Mouse (Mus musculus): ENCODE results near the gene Agtpbp1. TPM values are rescaled to one million over a fixed set of nuclear protein-coding genes. Genes with fewer than 3 reads are reported as not detected.

The Agtpbp1 gene
- polyA plus RNA-seq, 1 experiment from 2014 or later, result 16.3 TPM

DNA sequence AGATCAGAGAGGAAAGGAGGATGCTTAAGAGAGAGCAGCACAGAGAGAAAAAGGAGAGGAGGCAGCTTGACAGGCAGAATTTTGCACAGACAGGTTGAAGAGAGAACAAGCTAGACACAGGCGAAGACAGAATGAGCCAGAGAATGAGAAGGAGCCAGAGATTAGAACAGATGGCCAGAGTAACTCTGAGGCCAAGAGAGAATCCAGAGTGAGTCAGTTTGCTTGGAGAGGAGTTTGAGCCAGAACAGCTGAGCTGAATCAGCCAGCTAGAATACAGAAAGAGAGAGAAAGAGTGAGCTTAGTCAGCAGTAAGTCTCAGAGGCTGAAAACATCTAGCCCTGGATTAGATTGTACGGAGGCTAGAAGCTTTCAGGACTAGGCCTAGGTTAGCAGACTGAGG is 12.5 kb downstream of the Agtpbp1 start:
- H3K36me3 ChIP-seq, result no peaks in the 10 kb centered on the region
- ATAC-seq (ENCODE audit: insufficient number of reproducible peaks, low FRiP score, low TSS enrichment, low read depth), result no peak

GRCm38 (mm10) chr13:59571107-59571506 is 13.9 kb downstream of the Agtpbp1 start:
- Histone ChIP-seq H3K4me3 (replicated peaks) (no peak overlapping the region), H3K27ac (replicated peaks) (no peak overlapping the region), H3K36me3 (no peaks in the 10 kb centered on the region), H3K4me2 (replicated peaks) (no peak overlapping the region), H3K4me1 (0 out of 2 replicates have a peak, but pooled peaks cover 4% of the 10 kb centered on the region), H3K9ac (no peak overlapping the region), H3K9me3 (replicated peaks) (no peaks in the 10 kb centered on the region), H3K27me3 (no peaks in the 10 kb centered on the region)
- no peak for ATAC-seq (ENCODE audit: insufficient number of reproducible peaks, low FRiP score, low TSS enrichment, low read depth)
- 76% methylated on average over 6 of the region's 6 CpGs for WGBS

More for the DNA sequence above, 12.5 kb downstream of the Agtpbp1 start:
- WGBS, result 81% methylated on average over 2 of the region's 2 CpGs
- Histone ChIP-seq H3K27me3 (no peaks in the 10 kb centered on the region), H3K9ac (no peak overlapping the region), H3K4me1 (no peaks in the 10 kb centered on the region), H3K9me3 (replicated peaks) (no peaks in the 10 kb centered on the region), H3K27ac (replicated peaks) (no peak overlapping the region), H3K4me3 (replicated peaks) (no peak overlapping the region), H3K4me2 (replicated peaks) (no peak overlapping the region)

DNA sequence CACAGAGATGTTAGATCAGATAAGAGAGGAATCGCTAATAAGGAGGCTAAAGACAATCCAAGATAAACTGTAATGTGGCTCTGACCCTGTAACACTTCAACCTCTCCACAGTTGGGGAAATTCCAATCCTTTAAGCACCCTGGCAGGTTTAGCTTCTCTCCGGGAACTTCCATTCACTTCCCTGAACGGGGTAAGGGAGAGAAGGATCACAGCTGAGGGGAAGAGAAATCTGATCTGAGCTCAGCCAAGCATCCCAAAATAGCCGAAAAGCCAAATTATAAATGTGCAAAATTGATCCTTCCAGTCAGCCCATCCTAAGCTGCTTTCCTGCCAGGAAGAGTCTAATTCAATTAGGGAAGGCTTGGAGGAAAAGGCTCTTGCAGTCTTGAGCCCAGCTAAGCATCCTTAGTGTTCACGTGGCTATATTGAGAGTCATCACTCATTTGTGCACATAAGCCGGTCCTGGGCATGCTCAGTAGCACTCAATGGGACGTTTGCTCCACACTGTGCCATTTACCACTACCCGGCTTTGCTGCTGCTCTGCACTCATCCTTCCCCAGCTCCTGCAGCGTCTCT is 19.0 kb downstream of the Agtpbp1 start:
- Histone ChIP-seq H3K4me1 (0 out of 2 replicates have a peak, but pooled peaks cover 12% of the 10 kb centered on the region), H3K36me3 (no peaks in the 10 kb centered on the region), H3K4me3 (replicated peaks) (no peak overlapping the region), H3K27me3 (no peaks in the 10 kb centered on the region), H3K9ac (no peak overlapping the region), H3K4me2 (replicated peaks) (no peak overlapping the region), H3K9me3 (replicated peaks) (no peaks in the 10 kb centered on the region), H3K27ac (replicated peaks) (0 out of 2 replicates have a peak overlapping the region, but pooled peaks have one; percentile 14)
- no peak for ATAC-seq (ENCODE audit: insufficient number of reproducible peaks, low FRiP score, low TSS enrichment, low read depth)
- WGBS, result 48% methylated on average over 9 of the region's 9 CpGs

GRCm38 (mm10) chr13:59564923-59565322 is 20.1 kb downstream of the Agtpbp1 start:
- H3K27ac ChIP-seq (replicated peaks), result no peak overlapping the region
- 75% methylated on average over 10 of the region's 10 CpGs for WGBS
- no peaks in the 10 kb centered on the region for H3K27me3 ChIP-seq
- ATAC-seq (ENCODE audit: insufficient number of reproducible peaks, low FRiP score, low TSS enrichment, low read depth), result no peak
- H3K36me3 ChIP-seq, result no peaks in the 10 kb centered on the region
- no peaks in the 10 kb centered on the region for H3K9me3 ChIP-seq (replicated peaks)
- no peak overlapping the region for H3K4me3 ChIP-seq (replicated peaks)
- no peak overlapping the region for H3K4me2 ChIP-seq (replicated peaks)
- 0 out of 2 replicates have a peak, but pooled peaks cover 12% of the 10 kb centered on the region for H3K4me1 ChIP-seq
- no peak overlapping the region for H3K9ac ChIP-seq

- no peak for ATAC-seq (ENCODE audit: insufficient number of reproducible peaks, low FRiP score, low TSS enrichment, low read depth)
- WGBS, result 80% methylated on average over 4 of the region's 4 CpGs
- Histone ChIP-seq H3K9ac (no peak overlapping the region), H3K4me3 (replicated peaks) (no peak overlapping the region), H3K4me1 (0 out of 2 replicates have a peak, but pooled peaks cover 12% of the 10 kb centered on the region), H3K27me3 (no peaks in the 10 kb centered on the region), H3K27ac (replicated peaks) (no peak overlapping the region), H3K36me3 (no peaks in the 10 kb centered on the region), H3K4me2 (replicated peaks) (no peak overlapping the region), H3K9me3 (replicated peaks) (no peaks in the 10 kb centered on the region)
These were observed 20.5 kb downstream of the Agtpbp1 start for GRCm38 (mm10) chr13:59564505-59564904.

GRCm38 (mm10) chr13:59562471-59562870 is 22.6 kb downstream of the Agtpbp1 start:
- Histone ChIP-seq H3K9me3 (replicated peaks) (no peaks in the 10 kb centered on the region), H3K4me1 (peaks cover 17% of the 10 kb centered on the region; the same call in 1 of the 2 replicates), H3K9ac (no peak overlapping the region), H3K4me3 (replicated peaks) (no peak overlapping the region), H3K27me3 (no peaks in the 10 kb centered on the region), H3K36me3 (no peaks in the 10 kb centered on the region), H3K27ac (replicated peaks) (no peak overlapping the region), H3K4me2 (replicated peaks) (no peak overlapping the region)
- 85% methylated on average over 2 of the region's 2 CpGs for WGBS
- no peak for ATAC-seq (ENCODE audit: insufficient number of reproducible peaks, low FRiP score, low TSS enrichment, low read depth)

- WGBS, result 87% methylated on average over 5 of the region's 5 CpGs
- no peaks in the 10 kb centered on the region for H3K9me3 ChIP-seq (replicated peaks)
These were observed 26.3 kb downstream of the Agtpbp1 start for GRCm38 (mm10) chr13:59558776-59559175.

DNA sequence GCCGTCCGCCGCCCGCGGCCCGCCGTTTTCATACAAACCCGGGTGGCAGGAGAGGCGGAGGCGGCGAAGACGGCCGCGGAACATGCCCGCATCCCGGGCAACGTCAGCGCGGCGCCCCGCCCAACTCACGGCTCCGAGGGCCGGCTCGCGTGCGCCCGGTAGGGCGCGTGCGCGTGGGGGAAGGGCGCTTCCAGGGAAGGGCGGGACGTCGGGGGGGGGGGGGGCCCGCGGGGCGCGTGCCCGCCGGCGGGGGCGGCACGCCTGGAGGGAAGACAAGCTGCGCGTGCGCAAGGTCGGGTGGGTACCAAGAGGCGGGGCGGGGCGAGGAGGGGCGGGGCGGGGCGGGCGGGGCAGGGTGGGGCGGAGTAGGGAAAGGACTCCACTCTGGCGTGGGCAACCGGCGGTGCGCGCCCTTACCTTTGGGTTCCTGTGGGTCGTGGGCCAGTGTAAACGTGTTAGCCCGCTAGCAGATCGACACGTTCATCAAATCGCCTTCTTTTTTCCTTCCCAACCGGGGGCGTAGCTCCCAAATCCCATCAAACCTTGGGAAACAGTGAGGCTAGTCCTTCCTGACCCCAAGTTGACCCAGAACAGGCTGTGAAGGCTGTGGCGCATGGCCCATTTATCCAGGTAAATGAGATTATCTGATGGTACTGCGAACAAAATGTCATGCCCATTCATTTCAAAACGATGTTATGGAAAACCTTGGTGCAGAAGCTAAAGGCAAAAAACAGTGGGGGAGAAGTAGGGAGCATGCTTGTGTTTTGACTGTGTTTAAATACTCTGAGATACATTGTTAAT is 27.6 kb downstream of the Agtpbp1 start:
- peak overlapping the region; percentile 77 for H3K4me3 ChIP-seq (replicated peaks)
- H3K27me3 ChIP-seq, result no peaks in the 10 kb centered on the region
- peaks cover 20% of the 10 kb centered on the region for H3K4me1 ChIP-seq
- H3K27ac ChIP-seq (replicated peaks), result peak overlapping the region; percentile 58
- 2% methylated on average over 42 of the region's 73 CpGs for WGBS
- ATAC-seq (ENCODE audit: insufficient number of reproducible peaks, low FRiP score, low TSS enrichment, low read depth), result peak; percentile 90
- H3K9ac ChIP-seq, result peak overlapping the region; percentile 66
- no peaks in the 10 kb centered on the region for H3K9me3 ChIP-seq (replicated peaks)
- peak overlapping the region; percentile 79 for H3K4me2 ChIP-seq (replicated peaks)
- H3K36me3 ChIP-seq, result no peaks in the 10 kb centered on the region

More at GRCm38 (mm10) chr13:59558776-59559175, 26.3 kb downstream of the Agtpbp1 start:
- H3K4me3 ChIP-seq (replicated peaks), result no peak overlapping the region
- H3K4me2 ChIP-seq (replicated peaks), result no peak overlapping the region
- no peak overlapping the region for H3K9ac ChIP-seq
- H3K27me3 ChIP-seq, result no peaks in the 10 kb centered on the region
- no peak overlapping the region for H3K27ac ChIP-seq (replicated peaks)
- peaks cover 20% of the 10 kb centered on the region for H3K4me1 ChIP-seq
- no peak for ATAC-seq (ENCODE audit: insufficient number of reproducible peaks, low FRiP score, low TSS enrichment, low read depth)
- no peaks in the 10 kb centered on the region for H3K36me3 ChIP-seq

DNA sequence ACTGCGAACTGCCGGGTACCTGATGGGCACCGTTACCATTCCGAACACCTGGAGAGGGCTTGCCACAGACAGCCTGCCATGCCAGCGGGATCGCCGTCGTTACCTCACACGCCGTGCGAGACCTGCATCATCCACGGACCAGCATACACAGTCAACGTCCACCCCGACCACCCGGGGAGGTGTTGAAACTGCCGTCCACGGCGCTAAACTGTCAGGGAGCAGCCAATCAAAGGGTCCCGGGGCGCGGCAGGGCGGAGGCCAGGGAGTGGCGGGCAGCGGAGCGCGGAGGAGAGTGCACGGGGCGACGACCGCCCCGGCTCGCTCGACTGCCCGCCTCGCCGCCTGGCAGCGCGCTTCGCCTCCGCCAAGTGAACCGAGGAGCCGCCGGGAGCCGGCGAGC is 28.4 kb downstream of the Agtpbp1 start:
- H3K4me2 ChIP-seq (replicated peaks), result peak overlapping the region; percentile 79
- H3K4me1 ChIP-seq, result peaks cover 20% of the 10 kb centered on the region
- no peaks in the 10 kb centered on the region for H3K36me3 ChIP-seq
- under 1% methylated on average over 40 of the region's 45 CpGs for WGBS
- H3K4me3 ChIP-seq (replicated peaks), result peak overlapping the region; percentile 77
- ATAC-seq (ENCODE audit: insufficient number of reproducible peaks, low FRiP score, low TSS enrichment, low read depth), result peak; percentile 81
- peak overlapping the region; percentile 58 for H3K27ac ChIP-seq (replicated peaks)
- H3K9me3 ChIP-seq (replicated peaks), result no peaks in the 10 kb centered on the region
- H3K27me3 ChIP-seq, result no peaks in the 10 kb centered on the region
- H3K9ac ChIP-seq, result peak overlapping the region; percentile 66

DNA sequence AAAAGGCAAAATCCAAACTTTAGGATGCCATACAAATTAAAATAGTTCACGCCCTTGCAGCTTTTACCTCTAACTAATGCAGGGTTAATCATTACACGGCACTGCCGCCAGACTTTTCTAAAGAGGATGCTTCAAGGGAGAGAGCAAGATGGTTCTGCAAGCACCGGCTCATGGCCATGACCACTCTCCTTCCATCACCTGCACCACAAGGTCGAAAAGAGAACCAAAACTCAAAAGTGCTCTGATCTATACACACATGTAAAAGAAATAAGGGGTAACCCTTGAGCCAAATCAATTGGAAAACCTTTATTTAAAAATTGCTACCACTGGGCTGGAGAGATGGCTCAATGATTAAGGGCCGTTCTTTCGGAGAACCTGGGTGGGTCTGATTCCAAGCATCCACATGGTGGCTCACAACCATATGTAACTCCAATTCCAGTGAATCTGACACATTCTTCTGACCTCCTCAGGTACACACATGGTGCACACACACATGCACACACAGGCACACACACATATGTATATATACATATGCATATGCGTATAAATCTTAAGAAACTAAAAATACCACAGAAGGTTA is 29.3 kb downstream of the Agtpbp1 start:
- Histone ChIP-seq H3K4me1 (peaks cover 20% of the 10 kb centered on the region), H3K4me3 (replicated peaks) (peak overlapping the region; percentile 77; the same call in 1 of the 2 replicates), H3K27ac (replicated peaks) (no peak overlapping the region), H3K9ac (no peak overlapping the region), H3K9me3 (replicated peaks) (no peaks in the 10 kb centered on the region), H3K36me3 (no peaks in the 10 kb centered on the region), H3K27me3 (no peaks in the 10 kb centered on the region), H3K4me2 (replicated peaks) (peak overlapping the region; percentile 79)
- ATAC-seq (ENCODE audit: insufficient number of reproducible peaks, low FRiP score, low TSS enrichment, low read depth), result no peak
- 73% methylated on average over 8 of the region's 8 CpGs for WGBS

- H3K4me3 ChIP-seq (replicated peaks), result 0 out of 2 replicates have a peak overlapping the region, but pooled peaks have one; percentile 77
- no peak overlapping the region for H3K9ac ChIP-seq
- no peaks in the 10 kb centered on the region for H3K9me3 ChIP-seq (replicated peaks)
- H3K27me3 ChIP-seq, result no peaks in the 10 kb centered on the region
- ATAC-seq (ENCODE audit: insufficient number of reproducible peaks, low FRiP score, low TSS enrichment, low read depth), result no peak
- H3K4me1 ChIP-seq, result peaks cover 20% of the 10 kb centered on the region
- H3K27ac ChIP-seq (replicated peaks), result no peak overlapping the region
- H3K36me3 ChIP-seq, result no peaks in the 10 kb centered on the region
- WGBS, result 69% methylated on average over 17 of the region's 17 CpGs
- H3K4me2 ChIP-seq (replicated peaks), result peak overlapping the region; percentile 79; the same call in 1 of the 2 replicates
These were observed 30.1 kb downstream of the Agtpbp1 start for GRCm38 (mm10) chr13:59554772-59555505.
